In genomic region chr3:88071783-88072182, GRCm38 (mm10) we compare ENCODE assay signal across 8 mouse cellular contexts. TPM values are rescaled to one million over a fixed set of nuclear protein-coding genes. Genes with fewer than 3 reads are reported as not detected.
DNase-seq lines count a peak whose midpoint lies in the region; ATAC-seq and TF ChIP-seq lines count a peak whose summit lies in the region.

No protein-coding gene starts in this region.

- H3K27ac ChIP-seq in cortical plate, adult 2 months (ENCODE audit: insufficient read depth, low read length), result no peak overlapping the region
- no peak overlapping the region for H3K27ac ChIP-seq in midbrain, embryonic 10.5 days (replicated peaks)

- no peaks in the 10 kb centered on the region for H3K9me3 ChIP-seq in midbrain, embryonic 10.5 days (replicated peaks)

- no peak for TF ChIP-seq POLR2A in cortical plate, adult 2 months (IDR thresholded peaks at IDR 0.05; ENCODE audit: extremely low read depth, insufficient read depth, low read length)

- H3K4me1 ChIP-seq in cortical plate, adult 2 months (ENCODE audit: control insufficient read depth, insufficient read depth, low read length), result 0 out of 2 replicates have a peak, but pooled peaks cover 1% of the 10 kb centered on the region
- peaks cover 7% of the 10 kb centered on the region for H3K4me1 ChIP-seq in midbrain, embryonic 10.5 days

- peak; percentile 96 for TF ChIP-seq CTCF in cortical plate, adult 2 months (IDR thresholded peaks at IDR 0.05; ENCODE audit: extremely low read depth, insufficient read depth, low read length)

- WGBS in midbrain, embryonic 10.5 days, result 4% methylated on average over 5 of the region's 5 CpGs

- peak; percentile 58 for ATAC-seq in inflammation-experienced regulatory T-cells, adult 6 months

- no peaks in the 10 kb centered on the region for H3K36me3 ChIP-seq in midbrain, embryonic 10.5 days

- peaks cover 30% of the 10 kb centered on the region for H3K27me3 ChIP-seq in midbrain, embryonic 10.5 days (ENCODE audit: low read depth, poor library complexity, severe bottlenecking)

- peak; percentile 89 to 91 for DNase-seq in adrenal gland, adult 18-20 months (ENCODE audit: low spot score in 2 of 2)
- peak; percentile 87 for DNase-seq in gastrocnemius, postnatal 10 days
- DNase-seq in left cerebral cortex, adult 8-10 months (ENCODE audit: low spot score in 2 of 2), result peak; percentile 65 to 95
- peak; percentile 85 for DNase-seq in midbrain, embryonic 10.5 days (ENCODE audit: low spot score)
- DNase-seq in right cerebral cortex, postnatal 36 days (ENCODE audit: low spot score in 2 of 2), result peak; percentile 74 to 77
- peak; percentile 78 to 85 for DNase-seq in urinary bladder, postnatal 36 days (ENCODE audit: low spot score in 2 of 2)

- no peak overlapping the region for H3K4me3 ChIP-seq in cortical plate, adult 2 months (ENCODE audit: insufficient read depth, low read length)
- no peak overlapping the region for H3K4me3 ChIP-seq in midbrain, embryonic 10.5 days

RNA-seq across cellular contexts. Expression of gene Ttc24, which starts 6.3 kb away (rescaled TPM):
- not detected for total RNA-seq in adrenal gland, adult 18-20 months (2021)
- polyA plus RNA-seq in cortical plate, adult 2 months (2012; rRNA removed), result not detected in 2 replicates
- not detected for total RNA-seq in gastrocnemius, postnatal 10 days (2021)
- polyA plus RNA-seq in inflammation-experienced regulatory T-cells, adult 6 months (2017; shearing (Covaris generic)), result not detected
- not detected for total RNA-seq in left cerebral cortex, adult 8-10 months (2022)
- not detected in 2 replicates for polyA plus RNA-seq in midbrain, embryonic 10.5 days (2016; fragmentation: Nextera tagmentation; extraction: Ambion mirVana)

RNA-seq across cellular contexts. Expression of gene Iqgap3, which starts 10.0 kb away (rescaled TPM):
- total RNA-seq in adrenal gland, adult 18-20 months (2021), result under 1 TPM; 0.64 to 0.80 TPM
- polyA plus RNA-seq in cortical plate, adult 2 months (2012; rRNA removed), result 0.59 and 0.96 TPM in 2 replicates
- 1 to 10 TPM; 5.6 to 8.3 TPM for total RNA-seq in gastrocnemius, postnatal 10 days (2021)
- polyA plus RNA-seq in inflammation-experienced regulatory T-cells, adult 6 months (2017; shearing (Covaris generic)), result 1 to 10 TPM in 1 of 3 experiments, under 1 TPM in 2; 0.59 to 3.5 (median 0.82) TPM
- 1 to 10 TPM in 1 of 4 experiments, under 1 TPM in 3; 0.28 to 1.2 (median 0.61) TPM for total RNA-seq in left cerebral cortex, adult 8-10 months (2022)
- 22.6 and 24.6 TPM in 2 replicates for polyA plus RNA-seq in midbrain, embryonic 10.5 days (2016; fragmentation: Nextera tagmentation; extraction: Ambion mirVana)

RNA-seq across cellular contexts. Expression of gene Naxe, which starts 13.5 kb away (rescaled TPM):
- 100 to 1,000 TPM; 155 to 159 TPM for total RNA-seq in adrenal gland, adult 18-20 months (2021)
- 93.2 and 94.3 TPM in 2 replicates for polyA plus RNA-seq in cortical plate, adult 2 months (2012; rRNA removed)
- total RNA-seq in gastrocnemius, postnatal 10 days (2021), result 10 to 100 TPM; 52.5 to 57.1 TPM
- polyA plus RNA-seq in inflammation-experienced regulatory T-cells, adult 6 months (2017; shearing (Covaris generic)), result 10 to 100 TPM; 68.3 to 75.7 (median 70.3) TPM
- 10 to 100 TPM; 75.8 to 85.5 (median 78.9) TPM for total RNA-seq in left cerebral cortex, adult 8-10 months (2022)
- 126 and 138 TPM in 2 replicates for polyA plus RNA-seq in midbrain, embryonic 10.5 days (2016; fragmentation: Nextera tagmentation; extraction: Ambion mirVana)

RNA-seq across cellular contexts. Expression of gene Gpatch4, which starts 28.9 kb away (rescaled TPM):
- 10 to 100 TPM; 15.9 to 18.9 TPM for total RNA-seq in adrenal gland, adult 18-20 months (2021)
- polyA plus RNA-seq in cortical plate, adult 2 months (2012; rRNA removed), result 14.1 and 14.3 TPM in 2 replicates
- total RNA-seq in gastrocnemius, postnatal 10 days (2021), result 10 to 100 TPM; 12.5 to 14.7 TPM
- 10 to 100 TPM; 20.8 to 37.5 (median 36.6) TPM for polyA plus RNA-seq in inflammation-experienced regulatory T-cells, adult 6 months (2017; shearing (Covaris generic))
- total RNA-seq in left cerebral cortex, adult 8-10 months (2022), result 10 to 100 TPM; 16.7 to 19.5 (median 18.1) TPM
- 41.7 and 47.0 TPM in 2 replicates for polyA plus RNA-seq in midbrain, embryonic 10.5 days (2016; fragmentation: Nextera tagmentation; extraction: Ambion mirVana)

RNA-seq across cellular contexts. Expression of gene Hapln2, which starts 44.4 kb away (rescaled TPM):
- not detected for total RNA-seq in adrenal gland, adult 18-20 months (2021)
- polyA plus RNA-seq in cortical plate, adult 2 months (2012; rRNA removed), result 38.5 and 52.4 TPM in 2 replicates
- total RNA-seq in gastrocnemius, postnatal 10 days (2021), result not detected
- not detected for polyA plus RNA-seq in inflammation-experienced regulatory T-cells, adult 6 months (2017; shearing (Covaris generic))
- 10 to 100 TPM; 23.0 to 35.7 (median 32.1) TPM for total RNA-seq in left cerebral cortex, adult 8-10 months (2022)
- 0.10 TPM in 1 of 2 replicates, not detected in the other for polyA plus RNA-seq in midbrain, embryonic 10.5 days (2016; fragmentation: Nextera tagmentation; extraction: Ambion mirVana)
